Mouse (Mus musculus) CD4-positive naive resting alpha-beta T cell, adult 76 days (primary cell): ENCODE measurements around the gene Reg3g. TPM values are rescaled to one million over a fixed set of nuclear protein-coding genes. Genes with fewer than 3 reads are reported as not detected.

ENCODE experiments used
- total RNA-seq: library from RNA; stranded (reverse); gene quantifications from one replicate; pipeline ENCODE4 v1.2.4, GENCODE M21; 2023

Gene Reg3g
- total RNA-seq = not detected

DNA sequence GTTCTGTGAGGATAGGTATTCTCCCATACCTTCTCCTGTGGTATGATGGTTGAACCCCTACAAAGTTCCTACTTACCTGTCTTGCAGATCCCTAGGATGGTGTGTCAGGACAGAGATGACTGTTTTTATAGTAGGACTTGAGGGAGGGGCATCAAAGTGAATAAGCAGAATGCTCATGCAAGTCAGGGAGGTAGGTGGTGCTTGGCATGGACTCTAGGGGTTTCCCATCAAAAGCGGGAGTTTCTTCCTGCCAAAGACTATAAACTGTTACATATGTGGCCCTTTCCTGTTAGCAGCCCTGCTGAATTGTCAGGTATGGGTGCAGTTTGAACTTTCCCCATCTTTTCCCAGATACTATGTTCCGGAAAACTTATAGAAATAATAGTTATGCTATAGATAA, at the start of gene Reg3g:
Gene Reg3g (minus strand): TSS at position 101 of the 400 bp plus-strand sequence.

DNA sequence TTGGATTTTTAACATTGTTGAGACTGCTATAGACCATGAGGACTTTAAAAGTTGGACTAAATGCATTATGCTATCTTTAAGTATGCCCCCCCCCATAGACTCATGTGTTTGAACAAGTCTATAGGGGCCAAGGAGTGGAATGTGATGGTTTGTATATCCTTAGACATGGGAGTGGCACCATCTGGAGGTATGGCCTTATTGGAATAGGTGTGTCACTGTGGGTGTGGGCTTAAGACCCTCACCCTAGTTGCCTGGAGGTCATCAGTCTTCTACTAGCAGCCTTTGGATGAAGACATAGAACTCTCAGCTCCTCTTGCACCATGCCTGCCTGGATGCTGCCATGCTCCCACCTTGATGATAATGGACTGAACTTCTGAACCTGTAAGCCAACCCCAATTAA, 46.3 kb downstream of the Reg3g start, which contains the start of gene Reg1:
Gene Reg1 (plus strand): TSS at position 301 of the 400 bp plus-strand sequence.

Other genes with a start within 250 kb of the Reg3g start
- gene Reg3b, start 98.2 kb downstream of the Reg3g start, total RNA-seq = not detected
- gene Reg3d, start 90.0 kb downstream of the Reg3g start, total RNA-seq = not detected
- not detected for gene Reg3a, start 88.2 kb downstream of the Reg3g start, total RNA-seq
- gene Reg2, start 73.2 kb downstream of the Reg3g start, total RNA-seq = not detected
- 0.79 TPM for gene Reg1, start 46.2 kb downstream of the Reg3g start, total RNA-seq